Mouse (Mus musculus) kidney, adult 2 months (tissue): ENCODE results near the gene F830045P16Rik. TPM values are rescaled to one million over a fixed set of nuclear protein-coding genes. Genes with fewer than 3 reads are reported as not detected.

Source experiments
- DNase-seq: peaks from one replicate; pipeline ENCODE4 v3.0.0; 2021
- H3K27ac ChIP-seq: fragments of 200-500 bp; 2 replicates; pipeline ENCODE4 v1.5.1; 2012; ENCODE audit warnings: low read depth, low read length, control low read depth, inconsistent platforms; ENCODE audit not compliant: insufficient read depth
- H3K27me3 ChIP-seq: fragments of 200-500 bp; replicated peaks from 2 replicates; pipeline ENCODE4 v1.6.1; 2012; ENCODE audit warnings: mild to moderate bottlenecking, moderate library complexity, low read length, inconsistent platforms; ENCODE audit not compliant: control insufficient read depth, insufficient read depth
- H3K36me3 ChIP-seq: fragments of 200-500 bp; 2 replicates; pipeline ENCODE4 v1.6.1; 2012; ENCODE audit warnings: mild to moderate bottlenecking, moderate library complexity, low read length, inconsistent platforms; ENCODE audit not compliant: control insufficient read depth, insufficient read depth
- H3K4me1 ChIP-seq: fragments of 200-500 bp; 2 replicates; pipeline ENCODE4 v1.6.1; 2011; ENCODE audit warnings: low read length; ENCODE audit not compliant: control insufficient read depth, insufficient read depth
- H3K4me3 ChIP-seq: fragments of 200-500 bp; 2 replicates; pipeline ENCODE4 v1.5.1; 2011; ENCODE audit warnings: mild to moderate bottlenecking, low read depth, low read length, control low read depth; ENCODE audit not compliant: insufficient read depth
- CTCF ChIP-seq: fragments of 200-500 bp; conservative IDR thresholded peaks from 2 replicates; pipeline ENCODE4 v1.5.1; 2011; ENCODE audit warnings: low read depth, mild to moderate bottlenecking, control low read depth, low read length, moderate library complexity, mixed read lengths; ENCODE audit not compliant: insufficient read depth, insufficient read length
- POLR2A ChIP-seq: fragments of 200-500 bp; IDR thresholded peaks from one replicate; pipeline ENCODE4 v1.6.1; 2011; ENCODE audit warnings: low read depth, low read length, control low read depth
- WGBS: fragments of 180-500 bp; shearing (Covaris S2); methylation state at CpG from one replicate; pipeline ENCODE4 v1.1.7; 2018; 5-methylcytosine and 5-hydroxymethylcytosine counted together
- polyA plus RNA-seq: library from polyadenylated mRNA; depleted of rRNA; stranded (reverse); fragments of >200 nt; gene quantifications from 2 replicates; pipeline ENCODE4 v1.2.3, GENCODE M21; 2012

The F830045P16Rik gene
- polyA plus RNA-seq, 1 experiment = not detected

- no peak for DNase-seq
- Histone ChIP-seq H3K4me3 (no peak overlapping the region), H3K36me3 (no peaks in the 10 kb centered on the region), H3K4me1 (peaks cover 9% of the 10 kb centered on the region), H3K27ac (peak overlapping the region; percentile 19; the same call in 1 of the 2 replicates), H3K27me3 (no peaks in the 10 kb centered on the region)
- WGBS = 80% methylated on average over 3 of the region's 3 CpGs
- TF ChIP-seq CTCF = no peak
- no peak for TF ChIP-seq POLR2A
These were observed 8.5 kb upstream of the F830045P16Rik start for GRCm38 (mm10) chr2:129544919-129545318.

GRCm38 (mm10) chr2:129544448-129544847, 8.0 kb upstream of the F830045P16Rik start:
- peak; percentile 93 for DNase-seq
- Histone ChIP-seq H3K36me3 (no peaks in the 10 kb centered on the region), H3K4me1 (peaks cover 9% of the 10 kb centered on the region), H3K27me3 (no peaks in the 10 kb centered on the region), H3K27ac (peak overlapping the region; percentile 19; the same call in 1 of the 2 replicates), H3K4me3 (no peak overlapping the region)
- TF ChIP-seq POLR2A (no peak), CTCF (no peak)
- WGBS = 39% methylated on average over 4 of the region's 4 CpGs

DNA sequence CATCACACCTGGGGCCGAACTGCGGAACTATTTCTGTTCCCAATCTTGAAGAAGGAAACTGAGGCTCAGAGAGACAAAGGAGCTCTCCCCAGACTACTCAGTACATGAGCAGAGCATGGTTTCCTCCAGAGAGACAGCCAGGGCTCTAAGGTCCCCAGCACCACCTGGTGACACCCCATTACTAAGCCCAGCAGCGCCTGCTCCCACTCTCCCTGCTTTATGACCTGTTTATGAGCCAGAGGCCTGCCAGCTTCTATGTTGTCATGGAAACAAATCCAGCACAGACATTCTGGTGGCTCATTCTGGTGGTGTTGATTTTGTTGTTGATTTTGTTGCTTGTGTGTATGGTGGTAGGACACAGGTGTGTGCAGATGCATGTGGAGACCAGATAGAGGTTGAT, 3.6 kb upstream of the F830045P16Rik start:
- TF ChIP-seq POLR2A (no peak), CTCF (no peak)
- no peak for DNase-seq
- Histone ChIP-seq H3K4me1 (peaks cover 12% of the 10 kb centered on the region), H3K27ac (no peak overlapping the region), H3K36me3 (no peaks in the 10 kb centered on the region), H3K27me3 (no peaks in the 10 kb centered on the region), H3K4me3 (no peak overlapping the region)
- 84% methylated on average over 3 of the region's 3 CpGs for WGBS

GRCm38 (mm10) chr2:129539175-129539574, 2.8 kb upstream of the F830045P16Rik start:
- 43% methylated on average over 4 of the region's 4 CpGs for WGBS
- H3K27ac ChIP-seq = no peak overlapping the region
- peaks cover 4% of the 10 kb centered on the region; the same call in 1 of the 2 replicates for H3K4me1 ChIP-seq
- H3K4me3 ChIP-seq = no peak overlapping the region
- TF ChIP-seq POLR2A = no peak
- no peak for TF ChIP-seq CTCF
- no peak for DNase-seq
- no peaks in the 10 kb centered on the region for H3K36me3 ChIP-seq
- H3K27me3 ChIP-seq = no peaks in the 10 kb centered on the region

DNA sequence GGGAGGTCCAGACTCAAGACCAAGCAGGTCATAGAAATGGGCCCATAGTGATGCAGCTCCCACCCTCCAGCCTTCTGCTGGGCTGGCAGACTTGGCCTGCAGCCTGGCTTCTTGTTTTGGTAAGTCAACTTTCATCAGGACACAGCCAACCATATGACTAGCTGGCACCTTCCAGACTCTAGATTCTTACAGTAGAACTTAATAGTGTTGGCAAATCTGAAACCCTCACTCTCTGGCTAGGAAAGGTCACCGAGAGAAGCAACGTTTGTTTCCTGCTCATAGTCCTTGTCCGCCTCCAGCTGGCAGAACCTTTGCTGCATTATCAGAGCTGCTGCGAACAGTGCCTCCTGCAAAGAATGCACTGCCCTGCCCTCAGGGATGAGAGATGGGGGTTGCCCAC, 1.5 kb upstream of the F830045P16Rik start:
- DNase-seq = peak; percentile 32
- Histone ChIP-seq H3K36me3 (no peaks in the 10 kb centered on the region), H3K27ac (no peak overlapping the region), H3K4me1 (0 out of 2 replicates have a peak, but pooled peaks cover 3% of the 10 kb centered on the region), H3K4me3 (no peak overlapping the region), H3K27me3 (no peaks in the 10 kb centered on the region)
- WGBS = 39% methylated on average over 4 of the region's 4 CpGs
- TF ChIP-seq POLR2A (no peak), CTCF (peak; percentile 29; the same call in 1 of the 2 replicates)

DNA sequence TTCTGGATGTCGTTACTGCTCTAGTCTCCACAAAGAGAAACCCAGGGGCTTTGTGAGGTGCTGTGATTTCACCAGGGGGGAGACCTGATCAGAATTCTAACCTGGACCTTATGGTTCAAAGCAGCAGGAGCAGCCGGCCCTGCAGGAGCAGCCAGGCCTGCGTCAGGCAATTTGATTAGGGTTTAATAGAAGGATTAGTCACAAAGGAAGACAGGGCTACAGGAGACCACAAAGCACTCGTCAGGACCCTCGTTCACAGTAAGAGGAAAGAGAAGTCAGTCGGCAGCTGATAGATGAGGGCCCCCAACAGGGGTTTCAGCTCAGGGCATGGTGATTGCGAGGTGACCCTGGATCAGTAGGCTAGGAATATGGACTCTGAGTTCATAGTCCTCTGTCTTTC, 958 bp upstream of the F830045P16Rik start:
- DNase-seq = no peak
- no peaks in the 10 kb centered on the region for H3K36me3 ChIP-seq
- no peak for TF ChIP-seq POLR2A
- TF ChIP-seq CTCF = no peak
- no peak overlapping the region for H3K4me3 ChIP-seq
- no peaks in the 10 kb centered on the region for H3K27me3 ChIP-seq
- 57% methylated on average over 7 of the region's 7 CpGs for WGBS
- 0 out of 2 replicates have a peak, but pooled peaks cover 3% of the 10 kb centered on the region for H3K4me1 ChIP-seq
- H3K27ac ChIP-seq = no peak overlapping the region

DNA sequence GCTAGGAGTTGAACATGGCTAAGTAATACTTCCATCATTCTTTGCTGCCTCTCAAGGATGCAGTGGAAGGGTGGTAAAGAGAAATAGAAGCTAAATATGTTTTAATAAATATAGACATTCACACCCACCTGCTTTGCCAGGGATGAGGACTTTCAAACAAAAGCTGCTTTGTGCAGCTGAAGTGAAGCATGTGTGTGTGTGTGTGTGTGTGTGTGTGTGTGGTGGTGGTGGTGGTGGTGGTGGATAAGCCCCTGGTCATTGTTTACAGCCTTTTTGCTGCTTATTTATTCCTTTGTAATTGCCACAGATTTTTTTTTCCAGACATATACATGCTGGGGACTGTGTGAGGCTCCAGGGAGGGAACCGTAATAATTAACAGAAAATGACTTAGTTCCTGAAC, 524 bp upstream of the F830045P16Rik start:
- WGBS = 61% methylated on average over 1 of the region's 1 CpGs
- TF ChIP-seq CTCF (no peak), POLR2A (no peak)
- Histone ChIP-seq H3K36me3 (no peaks in the 10 kb centered on the region), H3K27ac (no peak overlapping the region), H3K4me3 (no peak overlapping the region), H3K4me1 (0 out of 2 replicates have a peak, but pooled peaks cover 3% of the 10 kb centered on the region), H3K27me3 (no peaks in the 10 kb centered on the region)
- no peak for DNase-seq
